Mouse (Mus musculus): ENCODE measurements around the gene Wfs1.
"Not testable (repeated sequence)": the region's sequence is repeated elsewhere in the genome, so short reads cannot be mapped to it uniquely, and the experiment has no call there.

Gene Wfs1

DNA sequence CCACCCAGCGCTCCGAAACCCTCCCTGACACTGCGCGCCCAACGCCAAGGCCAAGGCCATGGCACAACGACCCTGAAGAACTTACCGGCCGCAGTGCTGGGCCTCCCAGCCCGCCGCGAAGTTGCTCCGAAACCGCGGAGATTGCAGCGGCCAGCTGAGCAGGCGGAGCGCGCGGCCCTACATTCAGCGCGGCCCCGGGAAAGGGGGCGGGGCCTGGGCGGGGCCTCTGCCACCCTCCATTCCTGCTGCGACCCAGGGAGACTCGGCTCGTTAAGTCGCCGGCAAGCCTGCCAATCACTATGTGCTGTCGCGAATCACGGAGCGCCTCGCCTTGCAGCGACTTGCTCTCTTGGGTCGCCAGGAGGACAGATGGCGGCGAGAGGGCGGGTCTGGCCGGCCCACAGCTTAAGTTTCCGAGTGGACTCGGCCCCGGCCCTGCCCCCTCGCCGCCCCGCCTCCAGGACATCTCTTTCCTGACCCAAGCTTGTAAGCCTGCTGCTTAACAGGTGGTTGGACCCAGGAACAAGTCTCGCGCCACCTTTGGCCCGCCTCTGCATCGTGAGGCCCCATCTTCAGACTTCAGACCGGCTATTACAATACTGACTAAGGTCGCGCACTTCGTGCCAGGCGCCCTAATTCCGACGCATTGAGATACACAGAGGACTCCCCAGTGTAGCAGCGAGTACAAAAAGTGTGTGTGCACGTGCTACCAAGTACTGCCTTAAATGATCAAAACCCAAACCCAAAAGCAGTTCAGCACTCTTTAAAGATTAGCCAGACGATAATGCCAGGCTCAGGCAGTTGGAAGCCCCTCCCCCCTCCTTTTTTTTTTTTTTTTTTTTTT is at the start of gene Wfs1:
TSS of gene Wfs1 (minus strand) at position 425 of the 844 bp plus-strand sequence.
- peak; percentile 97 for DNase-seq

DNA sequence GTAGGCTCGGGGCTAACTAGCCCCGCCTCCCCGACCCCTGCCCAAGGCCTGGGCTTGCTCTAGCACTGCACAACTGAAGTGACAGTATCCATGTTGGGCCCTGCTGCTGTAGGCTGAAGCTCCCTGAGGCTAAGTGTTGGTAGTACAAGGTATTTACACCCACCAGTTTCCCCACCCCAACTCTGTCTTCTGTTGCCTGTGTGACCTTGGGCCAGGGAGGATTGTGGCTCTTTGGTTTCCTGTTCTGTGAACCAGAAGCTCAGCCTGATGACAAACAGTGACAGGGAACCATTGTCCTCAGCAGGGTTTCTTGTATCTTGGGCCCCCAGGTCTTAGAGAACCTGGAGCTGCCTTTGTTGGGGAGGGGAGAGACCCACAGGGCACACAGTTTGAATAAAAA is 47.9 kb upstream of the Wfs1 start:
- no peak for DNase-seq

DNA sequence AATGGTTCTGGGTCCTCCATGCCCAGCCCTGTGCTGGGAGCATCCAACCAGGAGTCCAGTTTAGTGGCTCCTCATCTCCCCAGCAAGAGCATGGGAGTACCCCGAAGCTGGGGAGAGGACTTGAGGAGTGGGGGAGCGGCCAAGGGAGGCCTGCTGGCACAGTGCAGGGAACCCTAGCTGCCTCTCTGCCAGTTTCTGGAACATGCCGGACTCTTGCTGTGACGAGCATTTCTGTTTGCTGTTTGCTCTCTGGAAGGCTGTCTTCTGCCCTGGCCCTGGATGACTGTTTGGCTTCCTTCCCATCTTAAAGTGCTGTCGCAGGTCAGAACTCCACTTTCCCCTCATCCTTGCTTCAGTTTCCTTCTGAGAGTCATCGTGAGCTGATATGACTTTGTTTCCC is 46.9 kb upstream of the Wfs1 start:
- DNase-seq = peak; percentile 47

DNA sequence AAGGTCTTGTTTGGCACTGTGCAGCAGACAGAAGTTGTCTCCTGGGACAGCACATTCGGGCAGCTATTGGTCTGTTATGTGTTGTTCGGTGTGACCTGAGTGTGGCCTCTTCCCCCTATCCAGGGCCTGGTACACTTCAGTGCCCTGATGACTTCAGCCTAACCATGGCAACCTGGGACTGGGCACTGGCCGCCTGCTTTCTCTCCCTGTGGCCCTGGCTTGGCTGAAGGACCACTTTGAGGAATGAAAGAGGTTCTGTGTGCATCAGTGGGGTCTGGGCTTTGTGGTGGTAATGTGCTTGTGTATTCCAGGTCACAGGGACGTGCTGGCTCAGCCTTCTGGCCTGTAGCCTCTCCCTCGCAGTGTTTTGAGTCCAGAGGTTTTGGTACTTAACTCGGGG is 46.2 kb upstream of the Wfs1 start:
- DNase-seq = peak; percentile 60

DNA sequence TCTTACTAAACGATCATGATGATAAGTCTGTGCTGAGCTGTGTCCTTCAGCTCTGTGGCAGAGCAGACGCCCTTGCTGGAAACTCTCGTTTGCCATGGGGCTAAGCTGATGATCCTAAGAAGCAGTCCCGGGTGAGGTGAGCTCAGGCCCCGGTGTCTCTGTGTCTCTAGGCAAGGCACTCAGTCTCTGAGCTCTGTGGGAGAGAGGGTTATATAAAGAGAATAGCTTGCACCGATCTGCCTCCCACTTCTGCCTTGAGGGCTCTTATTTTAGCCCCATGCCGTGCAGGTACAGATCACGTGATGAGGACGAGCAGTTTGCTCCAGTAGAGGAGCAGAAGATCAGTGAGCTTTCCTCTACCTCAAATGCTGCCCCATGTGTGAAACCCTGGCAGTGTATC is 41.7 kb upstream of the Wfs1 start:
- DNase-seq = no peak

DNA sequence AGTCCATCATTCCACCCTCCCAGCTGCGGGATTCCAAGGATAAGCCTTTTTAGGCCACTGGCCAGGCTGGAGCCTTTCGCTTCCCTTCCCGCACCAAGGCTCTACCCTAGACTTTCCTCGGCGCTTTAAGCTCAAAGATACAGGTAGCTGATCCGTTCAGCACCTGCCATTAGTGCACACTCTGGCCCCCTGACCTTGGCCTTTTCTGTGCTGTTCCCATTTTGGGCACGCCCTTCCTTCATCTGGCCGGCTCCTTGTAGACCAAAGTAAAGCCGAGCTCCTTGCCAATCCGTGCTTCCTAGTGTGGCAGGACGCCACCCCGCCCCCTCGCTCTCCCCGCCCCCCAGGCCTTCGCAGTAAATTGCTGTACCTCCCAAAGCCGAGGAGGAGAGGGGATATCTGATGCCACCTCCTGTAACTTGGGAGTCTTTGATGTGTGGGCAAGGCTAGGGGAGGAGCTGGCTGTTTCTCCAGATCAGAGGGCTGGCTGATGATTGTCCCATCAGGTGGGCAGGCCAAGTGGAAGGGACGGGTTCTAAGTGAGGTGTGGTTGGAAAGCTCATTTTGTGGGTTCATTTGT is 40.4 kb upstream of the Wfs1 start:
- peak; percentile 17 for DNase-seq

DNA sequence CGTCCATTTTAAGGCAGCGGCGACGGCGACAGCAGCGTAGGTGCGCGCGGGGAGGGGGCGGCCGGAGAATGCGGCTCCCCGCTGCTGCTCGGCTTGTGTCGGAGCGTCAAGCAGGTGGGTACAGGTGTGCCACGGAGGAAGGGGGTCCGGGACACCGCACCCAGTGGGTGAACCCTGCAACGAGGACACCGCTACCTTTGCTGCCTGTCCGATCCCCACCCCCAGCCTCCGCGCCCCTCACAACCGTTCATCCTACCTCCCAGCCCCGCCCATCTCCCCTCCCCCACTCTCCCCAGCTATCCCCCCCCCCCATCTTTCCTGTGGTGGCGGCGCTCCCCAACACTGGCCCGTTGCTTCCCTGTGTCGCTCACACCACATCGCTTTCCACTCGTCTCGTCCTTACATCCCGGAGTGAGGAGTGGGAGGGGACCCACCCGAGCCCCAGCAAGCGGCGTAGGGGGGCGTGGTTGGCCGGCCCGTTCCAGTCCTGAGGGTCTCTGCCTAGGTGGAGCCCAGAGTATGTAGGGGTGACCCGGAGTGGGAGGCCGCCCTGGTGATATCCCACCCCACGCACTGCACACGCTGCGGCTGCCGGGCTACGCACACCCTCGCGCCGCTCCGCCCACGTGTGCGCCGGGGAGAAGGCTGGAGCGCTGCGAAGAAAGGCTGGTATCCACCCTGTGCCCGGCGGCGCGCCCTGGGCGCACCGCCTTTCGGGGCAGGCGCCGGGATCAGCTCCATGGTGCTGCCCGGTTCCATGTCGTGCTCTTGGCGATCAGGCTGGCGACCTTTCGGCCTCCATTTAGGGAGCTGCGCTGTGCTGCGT is 39.7 kb upstream of the Wfs1 start:
- DNase-seq = peak; percentile 61

DNA sequence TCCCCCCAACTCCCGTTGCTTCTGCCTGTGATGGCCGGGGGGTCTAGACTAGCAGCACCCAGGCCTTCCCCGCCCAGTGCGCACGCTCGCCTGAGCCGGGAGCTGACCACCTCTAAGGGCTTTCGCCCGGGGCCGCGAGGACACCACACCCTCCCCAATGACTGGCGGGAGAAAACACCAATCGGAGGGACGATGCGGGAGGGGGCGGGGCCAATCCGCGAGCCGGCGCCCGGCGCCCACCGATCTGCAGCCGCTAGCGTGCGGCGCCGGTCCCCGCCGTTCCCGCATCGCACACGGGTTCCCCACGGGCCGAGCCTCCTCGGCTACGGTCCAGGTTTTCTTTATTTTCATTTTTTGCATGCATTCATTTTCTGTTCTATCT is 39.1 kb upstream of the Wfs1 start:
- DNase-seq = peak; percentile 85

DNA sequence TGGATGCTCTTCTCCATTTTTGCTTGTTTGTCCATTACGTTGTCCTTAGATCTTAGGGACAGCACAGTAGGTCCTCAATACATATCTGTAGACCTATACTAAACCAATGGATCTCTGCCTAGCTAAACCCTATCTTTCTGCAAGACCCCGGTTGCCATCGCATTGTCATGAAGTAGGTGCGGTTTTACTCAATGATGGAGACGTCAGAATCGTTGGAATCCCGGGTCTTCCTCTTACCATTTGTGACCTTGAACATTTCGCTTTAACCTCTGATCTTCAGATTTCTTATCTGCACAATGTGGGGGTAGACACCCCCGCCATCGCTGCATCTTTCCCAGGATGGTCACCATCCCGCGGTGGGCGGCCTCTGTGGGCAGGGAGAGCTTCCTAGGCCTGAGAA is 38.7 kb upstream of the Wfs1 start:
- DNase-seq = no peak

DNA sequence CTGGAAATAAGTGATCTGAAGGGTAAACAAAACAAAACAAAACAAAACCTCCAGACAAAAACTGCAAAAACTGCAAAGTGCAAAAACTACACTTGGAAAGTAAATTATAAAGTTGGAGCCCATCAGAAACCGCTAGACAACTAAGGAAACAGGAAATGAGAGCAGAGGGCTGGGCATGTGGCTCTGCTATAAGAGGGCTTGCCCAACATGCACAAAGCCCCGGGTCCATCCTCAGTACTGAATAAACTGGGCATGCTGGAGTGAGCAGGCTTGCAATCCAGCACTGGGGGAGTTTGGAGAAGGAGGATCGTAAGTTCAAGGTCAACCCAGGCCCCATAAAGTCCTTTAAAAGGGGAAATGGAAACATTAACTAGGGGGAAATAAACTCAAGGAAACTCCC is 28.2 kb upstream of the Wfs1 start:
- DNase-seq = no peak

DNA sequence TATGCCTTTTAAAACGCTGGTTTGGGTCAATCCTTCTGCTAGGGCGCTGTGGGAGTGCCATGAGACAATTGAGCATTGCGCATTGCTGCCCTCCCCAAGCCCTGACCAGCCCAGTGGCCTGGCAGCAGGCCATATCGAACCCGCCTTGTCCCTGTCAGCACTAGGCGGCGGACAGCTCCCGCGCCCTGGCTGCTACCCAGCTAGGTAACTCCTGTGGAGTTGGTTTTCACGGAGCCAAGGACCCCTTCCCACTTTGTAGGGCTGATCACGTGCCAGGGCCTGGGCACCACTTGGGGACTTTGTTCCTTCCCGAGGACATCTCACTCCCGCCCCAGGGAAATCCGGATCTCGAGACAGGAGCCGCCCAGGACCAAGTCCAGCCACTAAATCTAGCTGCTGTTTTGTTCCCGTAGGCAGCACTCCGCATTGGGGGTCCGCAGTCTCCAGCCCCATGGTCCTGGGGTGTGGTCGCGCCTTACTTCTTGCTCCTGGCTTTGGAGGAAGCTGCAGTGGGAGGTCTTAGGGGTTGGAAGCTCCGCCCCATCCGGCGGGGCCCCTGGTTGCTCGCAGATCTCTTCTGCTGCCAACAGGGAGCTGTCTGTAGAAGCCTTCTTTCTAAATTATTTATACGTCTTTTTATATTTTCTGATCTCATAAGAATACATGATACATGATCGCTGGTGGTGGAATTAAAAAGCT is 26.8 kb upstream of the Wfs1 start:
- DNase-seq = peak; percentile 39

DNA sequence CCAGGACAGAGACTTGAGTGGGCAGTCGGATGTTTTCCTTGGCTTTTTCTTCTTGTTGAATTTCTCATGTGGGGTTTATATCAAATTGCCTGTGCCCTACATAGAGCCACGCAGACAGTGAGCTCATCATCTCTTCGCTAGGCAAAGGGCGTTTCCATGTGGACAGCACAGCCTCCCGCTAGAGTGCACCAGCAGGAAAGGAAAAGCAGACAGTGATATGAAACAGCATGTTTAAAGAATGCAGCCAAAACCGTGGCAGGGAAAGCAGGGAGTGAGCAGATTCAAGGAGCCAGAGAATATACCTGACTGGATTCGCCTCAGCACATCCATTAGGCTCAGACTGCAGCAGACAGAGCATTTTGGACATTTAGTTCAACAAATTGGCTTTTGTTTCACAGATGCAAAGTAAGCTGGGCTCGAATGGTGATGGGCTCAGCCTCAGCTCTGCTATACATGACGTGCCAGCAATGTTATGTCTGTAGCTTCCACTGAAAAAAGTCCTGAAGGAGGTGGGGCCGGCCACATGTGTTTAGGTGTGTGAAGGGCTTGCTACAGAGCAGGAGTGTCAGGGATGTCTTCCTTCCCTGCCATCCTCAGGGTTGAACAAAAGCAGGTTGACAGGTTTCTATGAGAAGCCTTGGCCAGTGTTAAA is 21.8 kb upstream of the Wfs1 start:
- no peak for DNase-seq

DNA sequence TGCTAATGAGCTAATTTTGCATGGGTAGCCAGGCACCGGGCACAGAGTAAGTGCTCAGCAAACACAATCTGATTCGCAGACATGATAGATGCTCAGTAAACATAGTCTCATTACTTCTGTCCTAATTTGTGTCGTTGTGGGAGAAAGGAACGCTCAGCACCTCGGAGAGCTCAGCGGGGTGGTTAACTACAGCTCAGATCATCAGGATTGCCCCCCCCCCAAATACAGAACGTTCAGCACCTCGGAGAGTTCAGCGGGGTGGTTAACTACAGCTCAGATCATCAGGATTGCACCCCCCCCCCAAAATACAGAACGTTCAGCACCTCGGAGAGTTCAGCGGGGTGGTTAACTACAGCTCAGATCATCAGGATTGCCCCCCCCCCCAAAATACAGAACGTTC is 20.8 kb upstream of the Wfs1 start:
- not testable (repeated sequence) for DNase-seq

DNA sequence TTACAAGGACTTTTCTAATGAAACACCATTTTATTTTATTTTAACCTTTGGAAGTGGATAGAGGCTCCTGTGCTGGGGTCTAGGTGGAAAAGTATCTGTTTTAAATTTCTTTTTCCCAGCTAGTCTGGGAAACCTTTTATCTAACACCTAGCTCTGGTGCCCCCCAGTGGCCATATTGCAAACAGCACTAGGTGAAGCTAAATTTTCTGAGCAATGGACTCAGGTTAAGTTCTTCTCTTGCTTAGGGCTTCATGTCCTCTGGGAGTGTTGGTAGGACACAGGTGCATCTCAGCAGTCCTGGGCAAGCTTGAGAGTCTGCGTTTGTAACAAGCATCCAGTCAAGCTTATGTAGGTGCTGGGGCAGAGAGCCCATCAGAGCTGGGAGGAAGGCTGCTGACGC is 13.0 kb upstream of the Wfs1 start:
- peak; percentile 72 for DNase-seq

DNA sequence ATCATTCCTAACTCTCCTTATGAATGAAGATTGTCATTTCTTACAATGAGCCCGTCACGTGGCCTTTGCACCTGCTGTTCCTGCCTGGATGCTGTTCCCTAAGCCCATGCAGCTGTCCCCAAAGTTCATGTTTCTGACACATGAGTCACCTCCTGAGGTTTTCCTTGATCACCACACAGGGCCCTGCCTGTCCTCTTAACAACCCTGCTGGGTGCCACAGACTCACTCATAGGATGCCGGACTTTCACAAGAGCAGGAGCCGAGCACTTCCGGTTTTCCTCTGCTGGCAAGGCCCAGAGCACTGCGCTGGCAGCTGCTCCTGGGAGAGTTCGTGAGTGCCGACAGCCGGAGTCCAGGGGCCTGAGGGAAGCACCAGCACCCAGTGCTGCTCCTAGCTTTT is 12.0 kb upstream of the Wfs1 start:
- no peak for DNase-seq

DNA sequence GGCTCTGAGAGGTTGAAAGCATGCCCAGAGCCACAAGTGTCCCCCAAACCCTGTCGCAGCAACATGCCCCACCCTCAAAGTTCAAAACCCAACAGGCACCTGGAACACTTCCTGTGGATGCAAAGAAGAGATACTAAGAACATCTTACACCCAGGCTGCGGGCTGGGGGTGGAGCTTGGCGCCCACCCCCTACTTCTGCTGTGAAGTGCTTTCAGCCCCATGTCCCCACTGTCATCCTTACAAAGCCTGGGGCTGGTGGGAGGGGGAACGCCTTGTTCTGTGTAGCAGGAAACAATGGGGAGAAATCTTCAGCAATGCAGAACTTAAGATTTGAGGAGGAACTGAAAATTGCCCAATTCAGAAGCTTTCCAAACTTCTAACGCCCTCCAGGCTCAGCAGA is 9.0 kb upstream of the Wfs1 start:
- no peak for DNase-seq

DNA sequence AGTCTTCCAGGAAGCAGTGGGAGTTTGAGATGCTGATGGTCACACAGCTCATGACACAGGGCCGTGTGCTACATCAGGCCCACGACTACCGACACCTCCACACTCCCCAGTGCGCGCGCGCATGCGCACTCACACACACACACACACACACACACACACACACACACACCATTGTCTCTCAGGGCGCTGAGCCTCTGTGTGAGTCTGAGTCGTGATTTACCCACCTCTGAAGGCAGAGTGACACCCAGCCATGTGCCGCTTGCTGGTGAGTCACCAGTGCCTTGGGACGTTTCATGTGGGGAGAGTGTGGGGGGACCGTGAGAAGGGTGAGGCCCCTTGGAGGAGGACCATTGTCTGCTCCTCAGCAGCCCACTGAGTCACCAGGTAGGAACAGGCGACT is 7.4 kb upstream of the Wfs1 start:
- no peak for DNase-seq

DNA sequence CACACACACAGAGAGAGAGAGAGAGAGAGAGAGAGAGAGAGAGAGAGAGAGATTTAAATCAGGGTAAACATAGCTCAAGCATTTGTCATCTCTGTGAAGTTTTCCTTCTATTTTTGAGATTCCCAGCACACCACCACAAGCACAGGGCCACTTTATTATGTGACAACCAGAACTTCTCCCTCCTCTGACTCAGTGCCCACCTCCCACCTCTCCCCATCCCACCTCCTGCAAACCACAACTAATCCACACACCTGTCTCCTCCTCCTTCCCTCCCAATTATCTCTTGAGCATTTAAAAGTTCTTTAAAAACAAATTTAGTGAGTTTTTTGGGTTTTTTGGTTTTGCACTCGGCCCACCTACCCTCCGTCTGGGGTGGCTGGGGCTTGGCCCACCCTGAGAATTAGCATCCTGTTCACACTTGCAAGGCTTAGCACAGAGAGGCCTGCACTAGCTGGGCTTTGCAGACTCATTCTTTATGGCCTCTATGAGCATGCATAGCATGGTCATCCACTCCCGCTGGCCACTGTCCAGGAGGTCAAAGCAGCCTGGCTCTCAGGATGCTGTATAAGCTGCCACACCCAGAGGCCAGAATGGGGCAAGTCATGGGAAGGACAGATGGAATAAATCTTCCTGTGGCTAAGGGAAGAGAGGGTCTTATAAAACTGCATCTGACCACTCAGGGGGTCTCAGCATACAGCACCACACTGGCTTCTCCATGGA is 1.8 kb upstream of the Wfs1 start:
- DNase-seq = no peak

DNA sequence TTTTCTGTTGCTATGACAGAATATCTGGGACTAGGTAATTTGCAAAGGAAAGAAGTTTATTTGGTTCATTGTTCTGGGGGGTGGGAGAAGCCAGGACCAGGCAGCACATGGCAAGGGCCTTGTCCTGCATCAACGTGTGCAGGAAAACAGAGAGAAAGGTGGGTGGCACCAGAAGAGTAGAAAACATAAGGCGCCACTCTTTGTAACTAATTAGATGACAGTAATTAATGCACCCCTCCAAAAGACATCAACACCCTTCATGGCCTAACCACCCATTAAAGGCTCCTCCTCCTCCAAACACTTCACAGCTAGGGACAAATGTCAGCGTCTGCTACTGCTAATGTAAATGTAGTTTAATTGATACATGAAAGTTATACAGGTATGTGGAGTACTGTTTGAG is 1.2 kb upstream of the Wfs1 start:
- no peak for DNase-seq

DNA sequence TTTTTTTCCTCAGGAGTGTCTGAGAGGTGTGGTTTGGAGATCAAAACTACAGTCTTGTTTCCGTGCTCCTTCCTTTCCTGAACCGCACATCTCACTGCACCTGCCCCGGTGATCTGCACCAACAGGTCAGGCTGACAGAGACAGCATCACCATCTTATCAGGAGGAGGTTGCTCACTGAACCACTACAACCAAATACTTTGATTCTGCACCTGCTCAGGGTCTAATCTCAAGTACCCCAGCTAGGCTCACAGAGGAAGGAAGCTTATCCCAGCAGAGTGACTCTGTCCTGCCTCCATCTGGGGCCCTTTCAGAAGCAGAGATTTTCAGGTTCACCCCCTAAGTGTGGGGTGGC is 596 bp upstream of the Wfs1 start:
- no peak for DNase-seq

DNA sequence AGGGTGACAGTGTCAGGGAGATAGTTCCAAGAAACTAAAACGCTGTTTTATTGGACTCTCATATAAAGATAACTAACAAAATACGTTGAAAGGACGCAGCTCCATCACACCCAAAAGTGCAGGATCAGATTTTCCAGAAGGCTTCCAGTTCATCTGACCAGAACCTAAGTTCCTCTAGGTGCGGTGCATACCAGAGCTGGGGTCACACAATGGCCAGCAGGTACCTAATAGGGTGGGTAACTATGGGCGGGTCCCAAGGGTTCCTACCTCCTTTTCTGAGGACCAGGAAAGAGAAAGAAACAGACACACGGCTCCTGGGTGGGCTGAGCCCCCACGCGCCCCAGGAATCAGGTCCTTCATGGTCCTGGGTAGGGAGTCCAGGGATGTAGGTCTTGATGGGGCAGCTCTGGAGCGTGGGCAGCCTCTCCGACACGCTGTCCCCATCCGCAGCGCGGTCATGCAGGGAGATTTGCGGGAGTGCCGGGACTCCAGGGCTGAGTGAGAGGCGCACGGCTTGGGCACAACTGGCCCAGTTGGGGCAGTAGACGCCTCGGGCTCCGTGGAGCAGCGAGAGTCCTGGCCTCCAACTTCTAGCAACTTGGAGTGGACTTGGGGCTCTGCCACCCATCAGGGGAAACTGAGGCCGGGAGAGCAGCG is 753 bp downstream of the Wfs1 start:
- DNase-seq = no peak

DNA sequence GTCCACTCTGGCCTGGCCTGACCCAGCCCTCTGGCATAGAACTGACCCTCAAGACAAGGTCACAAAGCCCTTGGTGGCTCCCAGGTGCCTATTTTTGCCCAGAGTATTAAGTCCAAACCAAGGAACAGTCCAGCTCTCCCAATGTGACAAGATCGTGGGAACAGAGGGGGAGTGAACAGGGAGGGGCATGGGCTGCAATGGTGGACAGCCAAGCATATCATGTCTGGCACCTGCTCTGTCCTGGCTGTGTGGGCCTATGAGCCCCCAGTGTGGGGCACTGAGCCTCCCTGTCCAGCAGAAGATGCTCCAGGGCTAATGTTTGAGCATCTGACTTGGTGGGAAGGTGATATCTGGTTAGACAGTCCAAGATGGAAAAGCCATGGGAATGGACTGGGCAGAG is 2.4 kb downstream of the Wfs1 start:
- no peak for DNase-seq
